Mouse (Mus musculus) cerebellum, adult 2 months (tissue): ENCODE results near the gene Xpo5.

ENCODE experiments used
- CTCF ChIP-seq: fragments of 200-500 bp; IDR thresholded peaks from 2 replicates; pipeline ENCODE4 v1.5.1; 2011; ENCODE audit warnings: low read depth, mild to moderate bottlenecking, control low read depth, low read length, moderate library complexity, borderline replicate concordance; ENCODE audit not compliant: insufficient read depth
- POLR2A ChIP-seq: fragments of 200-500 bp; IDR thresholded peaks from 2 replicates; pipeline ENCODE4 v1.6.1; 2011; ENCODE audit warnings: low read length, control low read depth, borderline replicate concordance; ENCODE audit not compliant: insufficient read depth

GRCm38 (mm10) chr17:46227576-46227975 lies 25.0 kb downstream of the Xpo5 start:
- TF ChIP-seq POLR2A (no peak), CTCF (no peak)
